ENCODE assay signal across 11 mouse cellular contexts in genomic region chr1:190161708-190162465, GRCm38 (mm10). TPM values are rescaled to one million over a fixed set of nuclear protein-coding genes. Genes with fewer than 3 reads are reported as not detected.
DNase-seq lines count a peak whose midpoint lies in the region; ATAC-seq lines count a peak whose summit lies in the region.
"Had no signal": no experiment of that assay in that cellular context is flagged by ENCODE, and none has a peak within 500 bp of the region (broad histone marks: within the 10 kb centered on the region; RNA-seq: fewer than 3 reads in every experiment).

No protein-coding gene starts in this region.

- 57% methylated on average over 19 of the region's 19 CpGs for WGBS in hindbrain, embryonic 14.5 days

- intact Hi-C loops in left cerebral cortex, postnatal 4 days (cut with DNase I), result no loop called here
- intact Hi-C loops in left cerebral cortex, postnatal 10 days (cut with DNase I), result no loop called here

- no peak overlapping the region; the same call in 1 of the 2 replicates for H3K4me2 ChIP-seq in hindbrain, embryonic 14.5 days (replicated peaks)

- ATAC-seq in hindbrain, embryonic 14.5 days (ENCODE audit: low FRiP score), result no peak
- ATAC-seq: forebrain, embryonic 14.5 days; Patski had no signal

- H3K27me3 ChIP-seq in hindbrain, embryonic 14.5 days (ENCODE audit: control insufficient read depth, insufficient read depth, low read length), result no peaks in the 10 kb centered on the region

- H3K27ac ChIP-seq in hindbrain, embryonic 14.5 days, result 0 out of 2 replicates have a peak overlapping the region, but pooled peaks have one; percentile 20

- no peaks in the 10 kb centered on the region for H3K9me3 ChIP-seq in hindbrain, embryonic 14.5 days (ENCODE audit: control insufficient read depth, low read length)

- no peak overlapping the region for H3K9ac ChIP-seq in hindbrain, embryonic 14.5 days

- peaks cover 3% of the 10 kb centered on the region; the same call in 1 of the 2 replicates for H3K4me1 ChIP-seq in hindbrain, embryonic 14.5 days (replicated peaks; ENCODE audit: control insufficient read depth, insufficient read depth, low read length)

- peak; percentile 79 for DNase-seq in adrenal gland, adult 2 months
- DNase-seq in adrenal gland, postnatal 4 days (ENCODE audit: low spot score in 2 of 2), result no peak
- DNase-seq in left cerebral cortex, postnatal 4 days, result peak; percentile 63
- no peak for DNase-seq in left cerebral cortex, postnatal 10 days (ENCODE audit: extremely low spot score in 1 of 2, low spot score in 2 of 2)
- DNase-seq in adrenal gland, postnatal 14 days, result peak; percentile 69
- DNase-seq in hindbrain, embryonic 14.5 days (ENCODE audit: low spot score), result no peak
- DNase-seq in spleen, adult 12 weeks (ENCODE audit: low spot score), result no peak
- DNase-seq in kidney, postnatal 36 days, result no peak
- DNase-seq: kidney, adult 18-20 months had no signal

- no peak overlapping the region for H3K4me3 ChIP-seq in hindbrain, embryonic 14.5 days (replicated peaks; ENCODE audit: low read length)

- H3K36me3 ChIP-seq in hindbrain, embryonic 14.5 days (replicated peaks; ENCODE audit: control insufficient read depth, insufficient read depth), result peaks cover 5% of the 10 kb centered on the region; the same call in 1 of the 2 replicates

RNA-seq across cellular contexts. Expression of gene Prox1, which starts 8.6 kb away (rescaled TPM):
- 10 to 100 TPM; 33.4 to 34.0 TPM for total RNA-seq in adrenal gland, adult 2 months (2021)
- polyA plus RNA-seq in adrenal gland, adult 2 months (2012; rRNA removed), result 17.4 and 22.8 TPM in 2 replicates
- total RNA-seq in adrenal gland, postnatal 4 days (2021), result 10 to 100 TPM; 42.7 to 52.3 TPM
- total RNA-seq in left cerebral cortex, postnatal 4 days (2021), result 10 to 100 TPM; 11.6 to 16.3 TPM
- total RNA-seq in left cerebral cortex, postnatal 10 days (2021), result 1 to 10 TPM; 7.9 to 8.3 TPM
- 29.3 and 34.5 TPM in 2 replicates for total RNA-seq in adrenal gland, postnatal 14 days (2021)
- polyA plus RNA-seq in hindbrain, embryonic 14.5 days (2014; fragmentation: Nextera tagmentation; extraction: Ambion mirVana), result 9.6 and 9.7 TPM in 2 replicates

Comparison
In these comparisons a context has a peak if more than half of its experiments do, and no peak if none do; other contexts are left out.
1. DNase-seq: peak in adrenal gland, adult 2 months (single experiment), left cerebral cortex, postnatal 4 days (single experiment) and adrenal gland, postnatal 14 days (single experiment); none in adrenal gland, postnatal 4 days (0 of 2), left cerebral cortex, postnatal 10 days (0 of 2), hindbrain, embryonic 14.5 days (single experiment), spleen, adult 12 weeks (single experiment) and kidney, postnatal 36 days (0 of 2).